Mouse (Mus musculus) liver, embryonic 14 days (tissue): Measurements from ENCODE around the gene Pfkfb1. TPM values are rescaled to one million over a fixed set of nuclear protein-coding genes. Genes with fewer than 3 reads are reported as not detected.

Experiments
- polyA plus RNA-seq: library from polyadenylated mRNA; depleted of rRNA; stranded (reverse); fragments of >200 nt; gene quantifications from 2 replicates; pipeline ENCODE4 v1.2.3, GENCODE M21; 2012; rRNA removed

Pfkfb1 gene
- polyA plus RNA-seq, result 6.3 and 7.0 TPM in 2 replicates

GRCm38 (mm10) chrX:150588023-150588764 is at the start of gene Pfkfb1:
Gene Pfkfb1, plus strand, starts transcription at chrX:150588229.

GRCm38 (mm10) chrX:150547239-150547638 is 40.8 kb upstream of the Pfkfb1 start, which contains the start of gene Alas2:
Gene Alas2, plus strand, starts transcription at chrX:150547375.

DNA sequence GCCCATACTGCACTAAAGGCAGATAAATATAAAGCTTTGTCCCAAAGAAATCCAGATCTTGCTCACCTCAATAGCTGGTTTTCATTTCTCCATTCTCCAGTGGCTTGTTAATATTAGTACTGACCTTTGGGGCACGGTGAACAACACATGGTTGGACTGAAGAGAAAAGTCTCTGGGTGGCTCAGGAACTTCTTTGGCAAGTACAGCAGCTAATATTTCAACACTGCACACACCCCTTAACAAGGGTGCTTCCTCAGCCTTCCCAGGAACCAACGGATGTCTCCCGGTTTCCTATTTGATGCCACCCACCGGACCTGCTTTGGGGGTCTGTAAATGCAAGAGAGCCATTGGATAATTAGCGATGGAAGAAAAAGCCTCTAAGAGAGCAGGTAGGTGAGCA is 1.7 kb downstream of the Pfkfb1 start, which contains the start of gene Apex2:
Apex2 (minus strand) TSS at position 173 of the 400 bp plus-strand sequence.

DNA sequence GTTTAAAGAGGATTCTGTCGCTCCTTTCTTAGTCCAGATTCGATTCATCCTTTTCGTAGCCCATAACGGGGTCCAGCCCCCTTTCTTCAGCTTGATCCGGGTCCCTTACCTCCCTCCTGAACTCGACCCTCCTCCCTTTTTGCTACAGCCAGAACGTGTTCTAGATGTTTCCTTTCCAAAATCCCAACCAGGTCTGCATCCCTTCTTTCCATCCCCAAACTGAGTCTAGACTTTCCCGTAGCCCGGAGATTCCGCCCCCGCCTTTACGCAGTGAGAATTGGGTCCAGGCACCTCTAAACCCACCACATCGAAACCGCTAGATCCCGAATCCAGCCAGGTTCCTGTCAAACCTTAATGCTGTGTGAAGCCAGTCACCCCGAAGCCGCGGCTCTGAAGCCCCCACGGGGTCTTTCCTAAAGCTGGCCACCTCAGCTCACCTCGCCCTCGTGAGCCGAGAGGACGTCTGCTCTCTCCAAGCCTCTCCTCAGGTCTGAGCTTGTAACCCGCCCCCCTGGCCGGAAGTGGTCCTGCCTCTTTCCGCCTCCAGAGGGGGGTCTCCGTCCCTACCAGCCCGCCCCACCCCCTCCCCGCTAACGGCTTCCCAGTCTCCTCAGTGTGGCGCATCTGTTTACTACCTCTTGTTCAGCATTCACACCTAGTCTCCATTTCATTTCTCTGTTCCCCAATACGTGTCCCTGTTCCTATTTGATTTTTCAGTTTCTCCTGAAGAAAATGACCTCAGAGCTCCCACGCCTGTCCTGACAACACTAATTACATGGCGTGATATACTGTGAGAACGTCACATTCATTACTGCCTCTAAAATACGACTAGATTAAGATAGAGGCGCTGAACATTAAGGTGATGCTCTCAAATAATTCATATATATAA is 69.1 kb downstream of the Pfkfb1 start, which contains the start of gene Tro:
Tro (minus strand) TSS at position 676 of the 889 bp plus-strand sequence.

Other genes starting within 250 kb of the Pfkfb1 start
- gene Tmem29, start 129.1 kb upstream of the Pfkfb1 start, polyA plus RNA-seq, result 12.9 and 13.5 TPM in 2 replicates
- 886 and 1,002 TPM in 2 replicates for gene Alas2, start 40.9 kb upstream of the Pfkfb1 start, polyA plus RNA-seq
- 7.8 and 9.8 TPM in 2 replicates for gene Apex2, start 1.6 kb downstream of the Pfkfb1 start, polyA plus RNA-seq
- 0.89 and 1.1 TPM in 2 replicates for gene Tro, start 69.4 kb downstream of the Pfkfb1 start, polyA plus RNA-seq
- 24.6 and 25.0 TPM in 2 replicates for gene Maged2, start 226.1 kb downstream of the Pfkfb1 start, polyA plus RNA-seq